Mouse (Mus musculus): Measurements from ENCODE around the gene Ptpn18. TPM values are rescaled to one million over a fixed set of nuclear protein-coding genes. Genes with fewer than 3 reads are reported as not detected.

The Ptpn18 gene
- polyA plus RNA-seq, 1 experiment from 2014 or later = 21.5 TPM

- Histone ChIP-seq H3K9me3 (ENCODE audit: low read length) (no peaks in the 10 kb centered on the region), H3K27me3 (ENCODE audit: insufficient read depth, low read length) (no peaks in the 10 kb centered on the region), H3K4me1 (ENCODE audit: insufficient read depth, low read length) (peaks cover 14% of the 10 kb centered on the region; the same call in 1 of the 2 replicates), H3K9ac (replicated peaks; ENCODE audit: low read length) (no peak overlapping the region), H3K36me3 (ENCODE audit: insufficient read depth, low read length) (no peaks in the 10 kb centered on the region), H3K4me3 (ENCODE audit: low read length) (no peak overlapping the region), H3K27ac (ENCODE audit: low read length) (no peak overlapping the region), H3K4me2 (replicated peaks; ENCODE audit: low read depth, low read length) (no peak overlapping the region)
- no peak for ATAC-seq (ENCODE audit: low FRiP score, low TSS enrichment)
- WGBS = 46% methylated on average over 5 of the region's 5 CpGs
These were observed 22.5 kb downstream of the Ptpn18 start for GRCm38 (mm10) chr1:34481920-34482669.

- Histone ChIP-seq H3K4me1 (ENCODE audit: insufficient read depth, low read length) (peaks cover 9% of the 10 kb centered on the region; the same call in 1 of the 2 replicates), H3K27ac (ENCODE audit: low read length) (no peak overlapping the region), H3K36me3 (ENCODE audit: insufficient read depth, low read length) (no peaks in the 10 kb centered on the region), H3K9ac (replicated peaks; ENCODE audit: low read length) (no peak overlapping the region), H3K9me3 (ENCODE audit: low read length) (no peaks in the 10 kb centered on the region), H3K4me3 (ENCODE audit: low read length) (no peak overlapping the region), H3K27me3 (ENCODE audit: insufficient read depth, low read length) (no peaks in the 10 kb centered on the region), H3K4me2 (replicated peaks; ENCODE audit: low read depth, low read length) (no peak overlapping the region)
- 73% methylated on average over 10 of the region's 10 CpGs for WGBS
- ATAC-seq (ENCODE audit: low FRiP score, low TSS enrichment) = no peak
These were observed 24.9 kb downstream of the Ptpn18 start for GRCm38 (mm10) chr1:34484470-34484869.

GRCm38 (mm10) chr1:34485461-34486188 lies 26.1 kb downstream of the Ptpn18 start:
- ATAC-seq (ENCODE audit: low FRiP score, low TSS enrichment) = peak; percentile 71; the same call in 1 of the 2 replicates
- 10% methylated on average over 25 of the region's 25 CpGs for WGBS
- 0 out of 2 replicates have a peak overlapping the region, but pooled peaks have one; percentile 41 for H3K9ac ChIP-seq (replicated peaks; ENCODE audit: low read length)

GRCm38 (mm10) chr1:34487383-34487782 lies 27.8 kb downstream of the Ptpn18 start:
- WGBS = 84% methylated on average over 3 of the region's 3 CpGs
- H3K27ac ChIP-seq (ENCODE audit: low read length) = no peak overlapping the region
- H3K9ac ChIP-seq (replicated peaks; ENCODE audit: low read length) = no peak overlapping the region
- H3K4me1 ChIP-seq (ENCODE audit: insufficient read depth, low read length) = peaks cover 8% of the 10 kb centered on the region; the same call in 1 of the 2 replicates
- no peak overlapping the region for H3K4me3 ChIP-seq (ENCODE audit: low read length)
- no peaks in the 10 kb centered on the region for H3K36me3 ChIP-seq (ENCODE audit: insufficient read depth, low read length)
- H3K9me3 ChIP-seq (ENCODE audit: low read length) = no peaks in the 10 kb centered on the region
- H3K27me3 ChIP-seq (ENCODE audit: insufficient read depth, low read length) = no peaks in the 10 kb centered on the region
- no peak for ATAC-seq (ENCODE audit: low FRiP score, low TSS enrichment)
- H3K4me2 ChIP-seq (replicated peaks; ENCODE audit: low read depth, low read length) = no peak overlapping the region

More at GRCm38 (mm10) chr1:34485461-34486188, 26.1 kb downstream of the Ptpn18 start:
- H3K4me2 ChIP-seq (replicated peaks; ENCODE audit: low read depth, low read length) = peak overlapping the region; percentile 56
- no peaks in the 10 kb centered on the region for H3K9me3 ChIP-seq (ENCODE audit: low read length)
- H3K4me3 ChIP-seq (ENCODE audit: low read length) = peak overlapping the region; percentile 38
- peaks cover 8% of the 10 kb centered on the region; the same call in 1 of the 2 replicates for H3K4me1 ChIP-seq (ENCODE audit: insufficient read depth, low read length)
- H3K27ac ChIP-seq (ENCODE audit: low read length) = no peak overlapping the region
- H3K36me3 ChIP-seq (ENCODE audit: insufficient read depth, low read length) = no peaks in the 10 kb centered on the region
- H3K27me3 ChIP-seq (ENCODE audit: insufficient read depth, low read length) = no peaks in the 10 kb centered on the region

- Histone ChIP-seq H3K9me3 (ENCODE audit: low read length) (no peaks in the 10 kb centered on the region), H3K9ac (replicated peaks; ENCODE audit: low read length) (no peak overlapping the region), H3K4me3 (ENCODE audit: low read length) (no peak overlapping the region), H3K27me3 (ENCODE audit: insufficient read depth, low read length) (no peaks in the 10 kb centered on the region), H3K27ac (ENCODE audit: low read length) (no peak overlapping the region), H3K4me1 (ENCODE audit: insufficient read depth, low read length) (peaks cover 8% of the 10 kb centered on the region; the same call in 1 of the 2 replicates), H3K36me3 (ENCODE audit: insufficient read depth, low read length) (no peaks in the 10 kb centered on the region), H3K4me2 (replicated peaks; ENCODE audit: low read depth, low read length) (no peak overlapping the region)
- no peak for ATAC-seq (ENCODE audit: low FRiP score, low TSS enrichment)
- 87% methylated on average over 6 of the region's 6 CpGs for WGBS
These were observed 30.4 kb downstream of the Ptpn18 start for GRCm38 (mm10) chr1:34489852-34490541.

- Histone ChIP-seq H3K36me3 (ENCODE audit: insufficient read depth, low read length) (no peaks in the 10 kb centered on the region), H3K4me3 (ENCODE audit: low read length) (no peak overlapping the region), H3K27ac (ENCODE audit: low read length) (no peak overlapping the region), H3K4me2 (replicated peaks; ENCODE audit: low read depth, low read length) (no peak overlapping the region), H3K9ac (replicated peaks; ENCODE audit: low read length) (no peak overlapping the region), H3K9me3 (ENCODE audit: low read length) (no peaks in the 10 kb centered on the region), H3K27me3 (ENCODE audit: insufficient read depth, low read length) (no peaks in the 10 kb centered on the region), H3K4me1 (ENCODE audit: insufficient read depth, low read length) (no peaks in the 10 kb centered on the region)
- ATAC-seq (ENCODE audit: low FRiP score, low TSS enrichment) = no peak
- WGBS = 85% methylated on average over 4 of the region's 4 CpGs
These were observed 31.9 kb downstream of the Ptpn18 start for GRCm38 (mm10) chr1:34491480-34491879.

GRCm38 (mm10) chr1:34502991-34503390 lies 43.4 kb downstream of the Ptpn18 start:
- H3K4me3 ChIP-seq (ENCODE audit: low read length) = no peak overlapping the region
- H3K9me3 ChIP-seq (ENCODE audit: low read length) = no peaks in the 10 kb centered on the region
- H3K27ac ChIP-seq (ENCODE audit: low read length) = no peak overlapping the region
- WGBS = 53% methylated on average over 3 of the region's 3 CpGs
- ATAC-seq (ENCODE audit: low FRiP score, low TSS enrichment) = no peak
- no peak overlapping the region for H3K9ac ChIP-seq (replicated peaks; ENCODE audit: low read length)
- H3K36me3 ChIP-seq (ENCODE audit: insufficient read depth, low read length) = no peaks in the 10 kb centered on the region
- no peaks in the 10 kb centered on the region for H3K27me3 ChIP-seq (ENCODE audit: insufficient read depth, low read length)
- H3K4me2 ChIP-seq (replicated peaks; ENCODE audit: low read depth, low read length) = no peak overlapping the region
- H3K4me1 ChIP-seq (ENCODE audit: insufficient read depth, low read length) = no peaks in the 10 kb centered on the region

GRCm38 (mm10) chr1:34505307-34505706 lies 45.7 kb downstream of the Ptpn18 start:
- no peak overlapping the region for H3K27ac ChIP-seq (ENCODE audit: low read length)
- no peak overlapping the region for H3K4me2 ChIP-seq (replicated peaks; ENCODE audit: low read depth, low read length)
- no peaks in the 10 kb centered on the region for H3K27me3 ChIP-seq (ENCODE audit: insufficient read depth, low read length)
- no peaks in the 10 kb centered on the region for H3K36me3 ChIP-seq (ENCODE audit: insufficient read depth, low read length)
- 42% methylated on average over 7 of the region's 7 CpGs for WGBS
- peak; percentile 59 for ATAC-seq (ENCODE audit: low FRiP score, low TSS enrichment)
- no peak overlapping the region for H3K4me3 ChIP-seq (ENCODE audit: low read length)
- 0 out of 2 replicates have a peak, but pooled peaks cover 4% of the 10 kb centered on the region for H3K4me1 ChIP-seq (ENCODE audit: insufficient read depth, low read length)
- H3K9me3 ChIP-seq (ENCODE audit: low read length) = no peaks in the 10 kb centered on the region
- H3K9ac ChIP-seq (replicated peaks; ENCODE audit: low read length) = no peak overlapping the region

- 0 out of 2 replicates have a peak, but pooled peaks have one; percentile 16 for ATAC-seq (ENCODE audit: low FRiP score, low TSS enrichment)
- Histone ChIP-seq H3K4me3 (ENCODE audit: low read length) (no peak overlapping the region), H3K9me3 (ENCODE audit: low read length) (no peaks in the 10 kb centered on the region), H3K4me1 (ENCODE audit: insufficient read depth, low read length) (0 out of 2 replicates have a peak, but pooled peaks cover 9% of the 10 kb centered on the region), H3K27ac (ENCODE audit: low read length) (no peak overlapping the region), H3K4me2 (replicated peaks; ENCODE audit: low read depth, low read length) (no peak overlapping the region), H3K9ac (replicated peaks; ENCODE audit: low read length) (no peak overlapping the region), H3K27me3 (ENCODE audit: insufficient read depth, low read length) (no peaks in the 10 kb centered on the region), H3K36me3 (ENCODE audit: insufficient read depth, low read length) (no peaks in the 10 kb centered on the region)
- 76% methylated on average over 4 of the region's 4 CpGs for WGBS
These were observed 46.5 kb downstream of the Ptpn18 start for GRCm38 (mm10) chr1:34505970-34506551.

Data from kidney, embryonic 16.5 days (tissue).